Mouse (Mus musculus): ENCODE data around the gene Fermt1. TPM values are rescaled to one million over a fixed set of nuclear protein-coding genes. Genes with fewer than 3 reads are reported as not detected.

The Fermt1 gene
- total RNA-seq, 1 experiment = 2.7 TPM

DNA sequence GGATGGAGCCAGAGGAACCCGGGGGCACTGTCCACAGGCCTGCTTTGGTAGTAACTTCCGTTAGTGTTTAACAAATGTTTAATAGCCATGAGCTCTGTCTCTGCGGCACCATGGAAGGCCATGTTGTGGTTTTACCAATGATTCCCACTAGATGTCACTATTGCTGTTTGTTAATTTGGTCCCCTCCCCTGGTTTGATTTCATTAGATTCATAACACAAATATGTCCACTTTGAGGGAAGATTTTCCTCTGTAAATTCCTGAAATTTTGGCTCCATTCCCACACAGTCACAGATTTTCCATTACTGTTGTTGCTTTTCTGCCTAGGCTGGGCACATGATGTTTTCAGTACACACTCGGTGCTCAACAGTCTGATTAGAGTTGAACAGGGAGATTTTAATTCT lies 25.1 kb upstream of the Fermt1 start:
- TF ChIP-seq ZC3H11A (IDR thresholded peaks at IDR 0.05; ENCODE audit: borderline replicate concordance, low read depth, low read length) (no peak), ZNF384 (IDR thresholded peaks at IDR 0.05; ENCODE audit: low read depth, low read length) (no peak), HCFC1 (IDR thresholded peaks at IDR 0.05; ENCODE audit: borderline replicate concordance, insufficient read depth, low read length) (no peak), MAFK (IDR thresholded peaks at IDR 0.05; ENCODE audit: insufficient read depth, low read depth, low read length) (no peak), CHD2 (IDR thresholded peaks at IDR 0.05; ENCODE audit: low read depth, low read length) (no peak)
- DNase-seq (ENCODE audit: low read depth, low spot score) = peak; percentile 29
- Histone ChIP-seq H3K4me3 (ENCODE audit: insufficient read depth in 1 of 2, low read depth in 1 of 2, low read length in 2 of 2, poor library complexity in 1 of 2, severe bottlenecking in 1 of 2) (no peak overlapping the region), H3K27ac (ENCODE audit: insufficient read depth, low read depth, low read length, poor library complexity, severe bottlenecking) (no peak overlapping the region), H3K9ac (ENCODE audit: insufficient read depth, low read depth, low read length, poor library complexity, severe bottlenecking) (no peak overlapping the region), H3K36me3 (ENCODE audit: control insufficient read depth, insufficient read depth, low read length, poor library complexity, severe bottlenecking) (no peaks in the 10 kb centered on the region), H3K4me1 (ENCODE audit: control insufficient read depth in 2 of 2, insufficient read depth in 2 of 2, low read length in 2 of 2, poor library complexity in 1 of 2) (no peaks in the 10 kb centered on the region), H3K9me3 (ENCODE audit: control insufficient read depth, insufficient read depth, low read depth, low read length) (no peaks in the 10 kb centered on the region)
- in situ Hi-C loops (cut with MboI; ENCODE audit: low sequenced_read_pairs in 2 of 2, unreplicated experiment in 2 of 2) = no loop called here

DNA sequence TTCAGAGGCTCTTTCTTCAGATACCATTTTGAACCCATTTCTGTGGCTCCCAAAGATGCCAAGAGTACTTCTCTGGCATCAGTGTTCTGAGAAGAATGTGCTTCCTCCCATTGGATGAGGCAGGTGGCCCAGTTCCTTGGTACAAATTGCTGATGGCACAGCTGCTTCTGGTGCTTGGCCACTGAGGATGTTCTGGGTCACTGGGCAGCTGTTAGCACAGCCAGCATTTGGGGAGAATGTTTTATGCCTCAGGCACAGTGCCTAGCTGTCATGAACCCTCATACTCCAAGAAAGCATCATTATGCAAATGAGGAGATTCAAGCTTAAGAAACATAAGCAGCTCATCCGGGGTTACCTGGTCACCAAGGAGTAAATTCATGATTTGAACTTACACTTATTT lies 12.1 kb upstream of the Fermt1 start:
- TF ChIP-seq ZNF384 (IDR thresholded peaks at IDR 0.05; ENCODE audit: low read depth, low read length) (no peak), ZC3H11A (IDR thresholded peaks at IDR 0.05; ENCODE audit: borderline replicate concordance, low read depth, low read length) (no peak)
- no peak overlapping the region for H3K4me3 ChIP-seq (ENCODE audit: insufficient read depth in 1 of 2, low read depth in 1 of 2, low read length in 2 of 2, poor library complexity in 1 of 2, severe bottlenecking in 1 of 2)
- H3K27ac ChIP-seq (ENCODE audit: insufficient read depth, low read depth, low read length, poor library complexity, severe bottlenecking) = no peak overlapping the region
- H3K9me3 ChIP-seq (ENCODE audit: control insufficient read depth, insufficient read depth, low read depth, low read length) = no peaks in the 10 kb centered on the region
- in situ Hi-C loops (cut with MboI; ENCODE audit: low sequenced_read_pairs in 2 of 2, unreplicated experiment in 2 of 2) = no loop called here
- no peak overlapping the region for H3K9ac ChIP-seq (ENCODE audit: insufficient read depth, low read depth, low read length, poor library complexity, severe bottlenecking)
- H3K36me3 ChIP-seq (ENCODE audit: control insufficient read depth, insufficient read depth, low read length, poor library complexity, severe bottlenecking) = no peaks in the 10 kb centered on the region
- H3K4me1 ChIP-seq (ENCODE audit: control insufficient read depth in 2 of 2, insufficient read depth in 2 of 2, low read length in 2 of 2, poor library complexity in 1 of 2) = no peaks in the 10 kb centered on the region
- no peak for DNase-seq (ENCODE audit: low read depth, low spot score)

DNA sequence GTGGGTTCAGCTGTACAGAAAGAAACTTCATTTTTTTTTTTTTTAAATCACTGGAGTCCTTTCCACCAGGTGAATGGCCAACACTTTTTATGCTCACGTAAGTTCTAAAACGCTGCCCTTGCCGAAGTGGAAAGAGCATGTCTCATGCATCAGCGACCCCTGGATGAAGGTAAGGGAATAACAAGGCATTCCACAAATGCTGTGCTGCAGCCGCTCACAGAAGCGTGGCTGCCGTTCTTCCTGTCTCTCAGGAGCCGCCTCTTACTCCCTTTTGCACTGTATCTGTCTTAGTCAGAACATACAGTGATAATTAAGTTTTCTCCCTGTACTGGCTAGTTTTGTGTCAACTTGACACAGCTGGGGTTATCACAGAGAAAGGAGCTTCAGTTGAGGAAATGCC lies 6.5 kb upstream of the Fermt1 start:
- Histone ChIP-seq H3K9me3 (ENCODE audit: control insufficient read depth, insufficient read depth, low read depth, low read length) (no peaks in the 10 kb centered on the region), H3K27ac (ENCODE audit: insufficient read depth, low read depth, low read length, poor library complexity, severe bottlenecking) (no peak overlapping the region)
- in situ Hi-C loops (cut with MboI; ENCODE audit: low sequenced_read_pairs in 2 of 2, unreplicated experiment in 2 of 2) = no loop called here

DNA sequence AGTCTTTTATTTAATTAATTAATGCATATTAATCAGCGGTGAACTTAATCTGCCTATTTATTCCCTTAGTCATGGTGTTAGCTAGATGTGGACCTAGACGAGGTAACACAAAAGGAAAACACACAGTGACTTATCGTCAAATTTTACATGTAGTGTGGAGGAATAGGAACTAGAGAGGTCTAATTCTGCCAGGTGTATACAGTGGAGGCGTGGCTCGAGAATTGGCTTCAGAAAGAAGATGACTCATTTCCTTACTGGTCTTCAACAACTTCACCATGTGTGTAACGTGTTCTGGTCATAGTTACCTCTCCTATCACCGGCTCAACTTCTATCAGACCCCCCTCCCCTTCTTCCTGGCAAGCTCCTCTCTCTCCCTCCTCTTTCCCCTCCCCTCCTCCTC lies 2.5 kb upstream of the Fermt1 start:
- DNase-seq (ENCODE audit: low read depth, low spot score) = no peak
- H3K4me1 ChIP-seq (ENCODE audit: control insufficient read depth in 2 of 2, insufficient read depth in 2 of 2, low read length in 2 of 2, poor library complexity in 1 of 2) = no peaks in the 10 kb centered on the region
- no peaks in the 10 kb centered on the region for H3K9me3 ChIP-seq (ENCODE audit: control insufficient read depth, insufficient read depth, low read depth, low read length)
- no peaks in the 10 kb centered on the region for H3K36me3 ChIP-seq (ENCODE audit: control insufficient read depth, insufficient read depth, low read length, poor library complexity, severe bottlenecking)
- H3K9ac ChIP-seq (ENCODE audit: insufficient read depth, low read depth, low read length, poor library complexity, severe bottlenecking) = no peak overlapping the region
- in situ Hi-C loops (cut with MboI; ENCODE audit: low sequenced_read_pairs in 2 of 2, unreplicated experiment in 2 of 2) = no loop called here
- H3K27ac ChIP-seq (ENCODE audit: insufficient read depth, low read depth, low read length, poor library complexity, severe bottlenecking) = no peak overlapping the region
- TF ChIP-seq CHD2 (IDR thresholded peaks at IDR 0.05; ENCODE audit: low read depth, low read length) = no peak
- no peak for TF ChIP-seq ZC3H11A (IDR thresholded peaks at IDR 0.05; ENCODE audit: borderline replicate concordance, low read depth, low read length)
- TF ChIP-seq HCFC1 (IDR thresholded peaks at IDR 0.05; ENCODE audit: borderline replicate concordance, insufficient read depth, low read length) = no peak
- TF ChIP-seq ZNF384 (IDR thresholded peaks at IDR 0.05; ENCODE audit: low read depth, low read length) = no peak
- TF ChIP-seq MAFK (IDR thresholded peaks at IDR 0.05; ENCODE audit: insufficient read depth, low read depth, low read length) = no peak
- no peak overlapping the region for H3K4me3 ChIP-seq (ENCODE audit: insufficient read depth in 1 of 2, low read depth in 1 of 2, low read length in 2 of 2, poor library complexity in 1 of 2, severe bottlenecking in 1 of 2)

More for the DNA sequence above, 6.5 kb upstream of the Fermt1 start:
- TF ChIP-seq ZC3H11A (IDR thresholded peaks at IDR 0.05; ENCODE audit: borderline replicate concordance, low read depth, low read length) (no peak), MAFK (IDR thresholded peaks at IDR 0.05; ENCODE audit: insufficient read depth, low read depth, low read length) (0 out of 2 replicates have a peak, but pooled peaks have one; percentile 9)
- Histone ChIP-seq H3K9ac (ENCODE audit: insufficient read depth, low read depth, low read length, poor library complexity, severe bottlenecking) (no peak overlapping the region), H3K4me3 (ENCODE audit: insufficient read depth in 1 of 2, low read depth in 1 of 2, low read length in 2 of 2, poor library complexity in 1 of 2, severe bottlenecking in 1 of 2) (no peak overlapping the region), H3K36me3 (ENCODE audit: control insufficient read depth, insufficient read depth, low read length, poor library complexity, severe bottlenecking) (no peaks in the 10 kb centered on the region), H3K4me1 (ENCODE audit: control insufficient read depth in 2 of 2, insufficient read depth in 2 of 2, low read length in 2 of 2, poor library complexity in 1 of 2) (no peaks in the 10 kb centered on the region)
- peak; percentile 40 for DNase-seq (ENCODE audit: low read depth, low spot score)

DNA sequence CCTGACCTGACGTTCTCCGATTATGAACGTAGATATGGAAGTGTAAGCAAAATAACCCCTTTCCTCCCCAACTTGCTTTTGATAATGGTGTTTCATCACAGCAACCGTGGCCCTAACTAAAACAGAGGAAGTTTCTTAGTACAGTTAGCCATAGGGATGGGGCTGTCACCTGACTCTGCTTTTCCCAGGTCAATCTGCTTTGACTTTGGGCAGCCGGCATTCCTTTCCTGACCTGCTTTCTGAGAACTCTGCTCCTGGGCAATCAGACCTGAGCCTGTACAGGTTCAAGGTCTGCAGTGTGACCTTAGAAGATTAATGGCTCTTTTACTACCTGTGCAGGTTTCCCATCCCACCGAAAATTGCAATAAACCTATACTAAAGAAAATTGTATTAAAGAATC lies 1.3 kb upstream of the Fermt1 start:
- H3K9me3 ChIP-seq (ENCODE audit: control insufficient read depth, insufficient read depth, low read depth, low read length) = no peaks in the 10 kb centered on the region
- in situ Hi-C loops (cut with MboI; ENCODE audit: low sequenced_read_pairs in 2 of 2, unreplicated experiment in 2 of 2) = no loop called here

More for the DNA sequence above, 1.3 kb upstream of the Fermt1 start:
- H3K4me3 ChIP-seq (ENCODE audit: insufficient read depth in 1 of 2, low read depth in 1 of 2, low read length in 2 of 2, poor library complexity in 1 of 2, severe bottlenecking in 1 of 2) = no peak overlapping the region
- no peaks in the 10 kb centered on the region for H3K36me3 ChIP-seq (ENCODE audit: control insufficient read depth, insufficient read depth, low read length, poor library complexity, severe bottlenecking)
- no peak for DNase-seq (ENCODE audit: low read depth, low spot score)
- TF ChIP-seq ZNF384 (IDR thresholded peaks at IDR 0.05; ENCODE audit: low read depth, low read length) (no peak), HCFC1 (IDR thresholded peaks at IDR 0.05; ENCODE audit: borderline replicate concordance, insufficient read depth, low read length) (no peak), MAFK (IDR thresholded peaks at IDR 0.05; ENCODE audit: insufficient read depth, low read depth, low read length) (no peak), ZC3H11A (IDR thresholded peaks at IDR 0.05; ENCODE audit: borderline replicate concordance, low read depth, low read length) (no peak), CHD2 (IDR thresholded peaks at IDR 0.05; ENCODE audit: low read depth, low read length) (no peak)
- H3K9ac ChIP-seq (ENCODE audit: insufficient read depth, low read depth, low read length, poor library complexity, severe bottlenecking) = no peak overlapping the region
- H3K4me1 ChIP-seq (ENCODE audit: control insufficient read depth in 2 of 2, insufficient read depth in 2 of 2, low read length in 2 of 2, poor library complexity in 1 of 2) = no peaks in the 10 kb centered on the region
- no peak overlapping the region for H3K27ac ChIP-seq (ENCODE audit: insufficient read depth, low read depth, low read length, poor library complexity, severe bottlenecking)

Data from ES-E14 (cell line).